Mouse (Mus musculus) MEL (cell line): Measurements from ENCODE around the gene Klf13.

Source experiments
- CTCF ChIP-seq, 3 experiments: IDR thresholded peaks in 2 of 3; conservative IDR thresholded peaks in 1 of 3; 2 replicates each; pipeline ENCODE4 v1.5.1; 2011 to 2012; ENCODE audit warnings: low read length in 3 of 3, low read depth in 2 of 3, mild to moderate bottlenecking in 2 of 3, improper control_type of control experiment in 1 of 3, inconsistent platforms in 1 of 3, mixed read lengths in 1 of 3, moderate library complexity in 1 of 3; ENCODE audit not compliant: control insufficient read depth in 1 of 3, insufficient read depth in 1 of 3, poor library complexity in 1 of 3, severe bottlenecking in 1 of 3
- E2F4 ChIP-seq: IDR thresholded peaks from 2 replicates; pipeline ENCODE4 v1.6.1; 2011; ENCODE audit warnings: low read depth, low read length, improper control_type of control experiment, borderline replicate concordance
- EP300 ChIP-seq, 2 experiments: IDR thresholded peaks; 2 replicates each; pipeline ENCODE4 v1.6.1; 2011; ENCODE audit warnings: improper control_type of control experiment in 2 of 2, low read length in 2 of 2, low read depth in 1 of 2, mild to moderate bottlenecking in 1 of 2
- ETS1 ChIP-seq: IDR thresholded peaks from 2 replicates; pipeline ENCODE4 v1.6.1; 2012; ENCODE audit warnings: low read depth, mild to moderate bottlenecking, inconsistent platforms, low read length, improper control_type of control experiment, moderate library complexity
- GATA1 ChIP-seq: IDR thresholded peaks from 2 replicates; pipeline ENCODE4 v1.6.1; 2011; ENCODE audit warnings: low read depth, low read length, improper control_type of control experiment
- MAX ChIP-seq: IDR thresholded peaks from 2 replicates; pipeline ENCODE4 v1.6.1; 2011; ENCODE audit warnings: low read length, improper control_type of control experiment
- POLR2A ChIP-seq, 2 experiments: IDR thresholded peaks; 2 replicates each; pipeline ENCODE4 v1.6.1; 2011 to 2012; ENCODE audit warnings: low read length in 2 of 2, mild to moderate bottlenecking in 2 of 2, control low read depth in 1 of 2, improper control_type of control experiment in 1 of 2, low read depth in 1 of 2, moderate library complexity in 1 of 2; ENCODE audit not compliant: control insufficient read depth in 1 of 2, insufficient read depth in 1 of 2, poor library complexity in 1 of 2
- RCOR1 ChIP-seq: IDR thresholded peaks from 2 replicates; pipeline ENCODE4 v1.6.1; 2012; ENCODE audit warnings: low read depth, mild to moderate bottlenecking, inconsistent platforms, low read length, improper control_type of control experiment
- TBP ChIP-seq: IDR thresholded peaks from 2 replicates; pipeline ENCODE4 v1.8.0; 2011; ENCODE audit warnings: low read depth, low read length, improper control_type of control experiment
- TCF12 ChIP-seq: IDR thresholded peaks from 2 replicates; pipeline ENCODE4 v1.6.1; 2014; ENCODE audit warnings: low read depth, mild to moderate bottlenecking, inconsistent platforms, low read length, improper control_type of control experiment, moderate library complexity
- ZNF384 ChIP-seq: IDR thresholded peaks from 2 replicates; pipeline ENCODE4 v1.6.1; 2012; ENCODE audit warnings: low read depth, mild to moderate bottlenecking, inconsistent platforms, low read length, improper control_type of control experiment

DNA sequence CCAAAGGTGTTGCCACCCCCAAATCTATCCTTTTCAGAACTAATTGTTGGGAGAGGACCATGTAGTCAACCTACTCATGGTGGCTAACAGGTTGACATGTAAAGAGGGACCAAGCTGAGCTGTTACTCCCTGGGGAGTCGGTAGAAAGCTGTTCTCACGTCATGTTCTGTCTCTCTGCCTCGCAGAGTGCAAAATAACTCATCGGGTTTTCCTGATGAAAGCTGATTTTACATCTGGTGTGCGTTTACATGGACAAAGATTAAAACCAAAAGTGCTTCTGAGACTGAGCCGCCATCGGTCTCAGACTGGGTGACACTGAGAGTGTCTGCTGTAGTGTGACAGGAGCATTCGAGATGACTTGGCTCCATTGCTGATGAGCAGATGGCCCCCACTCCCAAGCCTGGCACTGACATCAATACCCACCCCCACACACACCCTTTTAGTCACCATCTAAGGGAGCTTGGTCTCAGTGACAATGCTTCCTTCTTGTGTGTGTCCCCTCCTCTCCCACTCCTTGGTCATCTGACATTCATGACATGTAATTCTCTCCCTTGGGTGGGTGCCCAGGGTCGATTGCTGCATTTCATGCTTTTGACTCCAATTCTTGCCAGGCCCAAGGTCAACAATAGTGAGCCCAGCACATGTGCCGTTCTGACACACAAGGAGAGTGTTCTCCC lies 12.4 kb upstream of the Klf13 start:
- TF ChIP-seq ZNF384 (no peak), CTCF (IDR thresholded peaks at IDR 0.05 in 2 of 3, conservative IDR thresholded peaks at IDR 0.05 in 1 of 3; ENCODE audit: control insufficient read depth in 1 of 3, insufficient read depth in 1 of 3, low read depth in 2 of 3, low read length in 3 of 3, poor library complexity in 1 of 3, severe bottlenecking in 1 of 3) (no peak), TCF12 (no peak), POLR2A (IDR thresholded peaks at IDR 0.05; ENCODE audit: control insufficient read depth in 1 of 2, insufficient read depth in 1 of 2, low read depth in 1 of 2, low read length in 2 of 2, poor library complexity in 1 of 2) (no peak), ETS1 (no peak), MAX (no peak), E2F4 (no peak), TBP (no peak), EP300 (IDR thresholded peaks at IDR 0.05; ENCODE audit: low read depth in 1 of 2, low read length in 2 of 2) (no peak), GATA1 (no peak), RCOR1 (no peak)
